Mouse (Mus musculus) CH12.LX (cell line): ENCODE results near the gene Runx3. TPM values are rescaled to one million over a fixed set of nuclear protein-coding genes. Genes with fewer than 3 reads are reported as not detected.
A peak's percentile ranks its signal among the peaks of the same experiment; 100 is the strongest.

ENCODE experiments used
- DNase-seq: peaks from one replicate; pipeline ENCODE4 v3.0.0-alpha.2; 2013; ENCODE audit errors: extremely low read depth
- H3K27ac ChIP-seq: 2 replicates; pipeline ENCODE4 v1.5.1; 2012; ENCODE audit warnings: low read depth, mild to moderate bottlenecking, control low read depth, moderate library complexity; ENCODE audit not compliant: insufficient read depth
- H3K27me3 ChIP-seq: replicated peaks from 2 replicates; pipeline ENCODE3; 2012; ENCODE audit warnings: inconsistent platforms
- H3K36me3 ChIP-seq, 2 experiments: replicated peaks in 1 of 2; 2 replicates each; pipeline versions ENCODE3 to v1.6.1; 2012; ENCODE audit warnings: inconsistent platforms in 1 of 2, low read length in 1 of 2, mild to moderate bottlenecking in 1 of 2, mixed read lengths in 1 of 2, moderate library complexity in 1 of 2; ENCODE audit not compliant: control insufficient read depth in 1 of 2, insufficient read depth in 1 of 2
- H3K4me1 ChIP-seq, 2 experiments: 2 replicates each; pipeline ENCODE4 v1.6.1; 2012; ENCODE audit warnings: inconsistent platforms in 1 of 2, moderate library complexity in 1 of 2; ENCODE audit not compliant: insufficient read depth in 2 of 2, control insufficient read depth in 1 of 2
- H3K4me2 ChIP-seq: 2 replicates; pipeline ENCODE4 v1.6.1; 2012; ENCODE audit warnings: low read depth, mild to moderate bottlenecking, control low read depth; ENCODE audit not compliant: poor library complexity, insufficient read depth, severe bottlenecking
- H3K4me3 ChIP-seq, 3 experiments: fragments of 150-350 bp in 1 of 3; sonication (generic) in 1 of 3; replicated peaks in 1 of 3; 2 replicates each; pipeline versions ENCODE3 to v1.5.1; 2011 to 2012; ENCODE audit warnings: low read depth in 2 of 3, low read length in 2 of 3, mild to moderate bottlenecking in 2 of 3, moderate library complexity in 2 of 3, control low read depth in 1 of 3, improper control_type of control experiment in 1 of 3, inconsistent platforms in 1 of 3, mixed read lengths in 1 of 3; ENCODE audit not compliant: poor library complexity in 1 of 3
- H3K79me2 ChIP-seq: replicated peaks from 2 replicates; pipeline ENCODE4 v1.6.1; 2012; ENCODE audit warnings: mild to moderate bottlenecking, moderate library complexity; ENCODE audit not compliant: control insufficient read depth, poor library complexity, insufficient read depth, severe bottlenecking; ENCODE audit errors: extremely low read depth
- H3K9ac ChIP-seq: 2 replicates; pipeline ENCODE4 v1.6.1; 2012; ENCODE audit warnings: low read depth, mild to moderate bottlenecking, control low read depth, moderate library complexity; ENCODE audit not compliant: insufficient read depth
- H3K9me3 ChIP-seq: replicated peaks from 2 replicates; pipeline ENCODE3; 2012; ENCODE audit warnings: low read length, inconsistent platforms, mixed read lengths
- BHLHE40 ChIP-seq: IDR thresholded peaks from 2 replicates; pipeline ENCODE4 v1.6.1; 2011; ENCODE audit warnings: mild to moderate bottlenecking, low read depth, low read length, improper control_type of control experiment
- CHD1 ChIP-seq: IDR thresholded peaks from 2 replicates; pipeline ENCODE4 v1.6.1; 2012; ENCODE audit warnings: low read depth, low read length, improper control_type of control experiment, inconsistent platforms
- CHD2 ChIP-seq: IDR thresholded peaks from 2 replicates; pipeline ENCODE4 v1.6.1; 2011; ENCODE audit warnings: low read length, improper control_type of control experiment
- E2F4 ChIP-seq: IDR thresholded peaks from 2 replicates; pipeline ENCODE4 v1.6.1; 2011; ENCODE audit warnings: low read depth, low read length, improper control_type of control experiment; ENCODE audit not compliant: insufficient replicate concordance
- ELF1 ChIP-seq: IDR thresholded peaks from 2 replicates; pipeline ENCODE4 v1.6.1; 2014; ENCODE audit warnings: low read depth, mild to moderate bottlenecking, inconsistent platforms, low read length, improper control_type of control experiment
- EP300 ChIP-seq: IDR thresholded peaks from 2 replicates; pipeline ENCODE4 v1.6.1; 2011; ENCODE audit warnings: low read length, improper control_type of control experiment
- ETS1 ChIP-seq: conservative IDR thresholded peaks from 2 replicates; pipeline ENCODE4 v1.6.1; 2012; ENCODE audit warnings: low read depth, mild to moderate bottlenecking, inconsistent platforms, low read length, improper control_type of control experiment, moderate library complexity
- GABPA ChIP-seq: IDR thresholded peaks from 2 replicates; pipeline ENCODE4 v1.6.1; 2012; ENCODE audit warnings: low read depth, low read length, improper control_type of control experiment, inconsistent platforms; ENCODE audit not compliant: insufficient replicate concordance
- IRF4 ChIP-seq: IDR thresholded peaks from 2 replicates; pipeline ENCODE4 v1.6.1; 2014; ENCODE audit warnings: low read depth, mild to moderate bottlenecking, inconsistent platforms, low read length, improper control_type of control experiment
- JUN ChIP-seq: IDR thresholded peaks from 2 replicates; pipeline ENCODE4 v1.6.1; 2011; ENCODE audit warnings: low read depth, mild to moderate bottlenecking, low read length, improper control_type of control experiment, moderate library complexity; ENCODE audit not compliant: insufficient read depth
- JUND ChIP-seq: conservative IDR thresholded peaks from 2 replicates; pipeline ENCODE4 v1.6.1; 2011; ENCODE audit warnings: low read depth, low read length, improper control_type of control experiment
- MAX ChIP-seq: IDR thresholded peaks from 2 replicates; pipeline ENCODE4 v1.6.1; 2011; ENCODE audit warnings: low read length, improper control_type of control experiment
- MXI1 ChIP-seq: IDR thresholded peaks from 2 replicates; pipeline ENCODE4 v1.6.1; 2011; ENCODE audit warnings: mild to moderate bottlenecking, low read depth, low read length, improper control_type of control experiment
- NELFE ChIP-seq: IDR thresholded peaks from 2 replicates; pipeline ENCODE4 v1.6.1; 2011; ENCODE audit warnings: low read depth, low read length, improper control_type of control experiment
- NRF1 ChIP-seq: IDR thresholded peaks from 2 replicates; pipeline ENCODE4 v1.6.1; 2014; ENCODE audit warnings: low read depth, mild to moderate bottlenecking, inconsistent platforms, low read length, improper control_type of control experiment, moderate library complexity
- SIN3A ChIP-seq: IDR thresholded peaks from 2 replicates; pipeline ENCODE4 v1.6.1; 2012; ENCODE audit warnings: low read length, improper control_type of control experiment, inconsistent platforms
- TBP ChIP-seq: conservative IDR thresholded peaks from 2 replicates; pipeline ENCODE4 v1.6.1; 2011; ENCODE audit warnings: low read depth, low read length, improper control_type of control experiment
- USF1 ChIP-seq: IDR thresholded peaks from 2 replicates; pipeline ENCODE4 v1.6.1; 2014; ENCODE audit warnings: low read depth, mild to moderate bottlenecking, inconsistent platforms, low read length, improper control_type of control experiment
- ZC3H11A ChIP-seq: IDR thresholded peaks from 2 replicates; pipeline ENCODE4 v1.6.1; 2012; ENCODE audit warnings: low read depth, mild to moderate bottlenecking, inconsistent platforms, low read length, improper control_type of control experiment
- ZMIZ1 ChIP-seq: IDR thresholded peaks from 2 replicates; pipeline ENCODE4 v1.6.1; 2012; ENCODE audit warnings: low read depth, mild to moderate bottlenecking, inconsistent platforms, low read length, improper control_type of control experiment
- ZNF384 ChIP-seq: IDR thresholded peaks from 2 replicates; pipeline ENCODE4 v1.6.1; 2012; ENCODE audit warnings: low read depth, low read length, improper control_type of control experiment, inconsistent platforms
- dilution Hi-C: fragments of 300-500 bp; cut with MboI; formaldehyde crosslinking; loops from 2 replicates; pipeline ENCODE4 v1.14.3; 2020; ENCODE audit warnings: low sequenced_read_pairs; ENCODE audit not compliant: extremely low pct_unique_long_range_greater_than_20kb, extremely low pct_ligation_motif_present
- in situ Hi-C: fragments of 300-500 bp; cut with MboI; formaldehyde crosslinking; loops from 3 replicates; pipeline ENCODE4 v1.14.3; 2019; ENCODE audit warnings: low sequenced_read_pairs, low pct_ligation_motif_present, low pct_unique_long_range_greater_than_20kb, mixed read lengths
- polyA plus RNA-seq: library from polyadenylated mRNA; unstranded; fragments of >175 nt; gene quantifications from 2 replicates; pipeline ENCODE4 v1.2.1, GENCODE M21; 2012; ENCODE audit warnings: low read depth; ENCODE audit not compliant: insufficient read length
- total RNA-seq, 2 experiments: library from RNA; depleted of rRNA; stranded (reverse); fragments of 300-350 nt in 1 of 2; fragments of >200 nt in 1 of 2; gene quantifications; 2 replicates each; pipeline ENCODE4 v1.2.3; 2012 to 2014

Gene Runx3
- total and polyA plus RNA-seq, 3 experiments: 5.0 to 61.1 (median 19.7) TPM

GRCm38 (mm10) chr4:135073523-135073922 is 46.9 kb upstream of the Runx3 start:
- peaks cover 49 to 91% of the 10 kb centered on the region in 2 experiments for H3K4me1 ChIP-seq
- no peaks in the 10 kb centered on the region for H3K27me3 ChIP-seq
- H3K27ac ChIP-seq: no peak overlapping the region
- in situ Hi-C loops (loop anchor here (5.0 to 10.0 kb wide), 2 partner anchors 49 to 241 kb away; partner anchors contain the start of gene Runx3), dilution Hi-C loops (no loop called here)
- H3K4me3 ChIP-seq: no peak overlapping the region
- no peak overlapping the region for H3K9ac ChIP-seq
- H3K4me2 ChIP-seq: no peak overlapping the region
- H3K36me3 ChIP-seq: no peaks in the 10 kb centered on the region
- no peaks in the 10 kb centered on the region for H3K9me3 ChIP-seq
- no peaks in the 10 kb centered on the region for H3K79me2 ChIP-seq
- TF ChIP-seq NRF1 (peak; percentile 25; the same call in 1 of the 2 replicates), CHD1 (no peak), CHD2 (peak; percentile 39; the same call in 1 of the 2 replicates), JUND (0 out of 2 replicates have a peak, but pooled peaks have one; percentile 19), BHLHE40 (peak; percentile 26; the same call in 1 of the 2 replicates), ETS1 (no peak; the same call in 1 of the 2 replicates), E2F4 (no peak), EP300 (peak; percentile 59), SIN3A (no peak), USF1 (no peak), JUN (no peak), ELF1 (no peak; the same call in 1 of the 2 replicates), ZNF384 (no peak), IRF4 (peak; percentile 86), ZC3H11A (no peak), GABPA (no peak), MXI1 (peak; percentile 33; the same call in 1 of the 2 replicates), TBP (no peak), NELFE (no peak)
- peak; percentile 78 for DNase-seq

DNA sequence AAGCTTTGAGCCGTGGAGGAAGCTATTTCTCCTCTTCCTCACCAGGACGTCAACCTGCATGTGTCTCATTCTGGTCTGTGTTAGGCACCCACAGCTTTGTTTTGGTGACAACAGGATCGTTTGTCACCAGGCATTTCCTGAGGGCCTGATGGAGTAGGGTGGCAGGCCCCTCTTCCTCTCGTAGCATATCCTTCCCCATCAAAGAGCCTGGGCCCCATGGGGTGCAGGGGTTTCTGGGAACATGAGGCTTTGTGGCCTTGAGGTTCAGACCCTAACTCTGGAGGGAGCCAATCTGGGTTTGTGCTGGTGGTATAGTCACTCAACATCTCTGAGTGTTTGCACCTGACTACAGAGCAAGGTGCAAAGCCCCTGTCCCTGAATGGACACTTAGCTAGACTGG is 45.8 kb upstream of the Runx3 start:
- no peak overlapping the region for H3K27ac ChIP-seq
- peaks cover 47 to 98% of the 10 kb centered on the region in 2 experiments for H3K4me1 ChIP-seq

More for the DNA sequence above, 45.8 kb upstream of the Runx3 start:
- no peak for DNase-seq
- H3K9me3 ChIP-seq: no peaks in the 10 kb centered on the region
- in situ Hi-C loops (loop anchor here (5.0 to 10.0 kb wide), 2 partner anchors 48 to 240 kb away; partner anchors contain the start of gene Runx3), dilution Hi-C loops (no loop called here)
- no peaks in the 10 kb centered on the region for H3K79me2 ChIP-seq
- H3K4me3 ChIP-seq: no peak overlapping the region
- no peak overlapping the region for H3K9ac ChIP-seq
- no peaks in the 10 kb centered on the region for H3K36me3 ChIP-seq
- no peaks in the 10 kb centered on the region for H3K27me3 ChIP-seq
- no peak overlapping the region for H3K4me2 ChIP-seq
- TF ChIP-seq USF1 (no peak), CHD1 (no peak), ZNF384 (no peak), NELFE (no peak), ZMIZ1 (no peak), MAX (no peak), TBP (no peak)
- TF ChIP-seq, all 38 proteins: peak for 0
